Mouse (Mus musculus): ENCODE data around the gene Plekhh1.

The Plekhh1 gene

DNA sequence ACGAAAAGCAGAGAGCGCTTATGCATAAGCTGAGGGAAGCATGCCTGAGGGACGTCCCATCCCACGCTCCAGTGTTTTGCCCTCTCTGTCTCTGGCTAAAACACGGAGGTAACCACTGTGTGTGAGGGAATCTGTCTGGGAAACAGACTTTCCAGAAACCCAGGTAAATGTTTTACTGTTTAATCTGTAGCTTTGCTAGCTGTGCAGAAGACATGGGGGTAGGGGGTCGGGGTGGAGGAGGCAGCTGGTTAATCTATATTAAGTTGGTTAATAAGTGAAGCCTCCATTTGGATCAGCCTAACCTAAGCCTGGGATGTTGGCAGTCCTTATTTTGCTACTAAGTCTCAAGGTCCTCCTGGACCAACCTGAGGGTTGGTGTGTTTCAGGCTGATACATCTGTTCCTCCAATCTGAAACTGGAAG, 40.2 kb downstream of the Plekhh1 start:
- intact Hi-C loops (cut with DNase I) = no loop called here

DNA sequence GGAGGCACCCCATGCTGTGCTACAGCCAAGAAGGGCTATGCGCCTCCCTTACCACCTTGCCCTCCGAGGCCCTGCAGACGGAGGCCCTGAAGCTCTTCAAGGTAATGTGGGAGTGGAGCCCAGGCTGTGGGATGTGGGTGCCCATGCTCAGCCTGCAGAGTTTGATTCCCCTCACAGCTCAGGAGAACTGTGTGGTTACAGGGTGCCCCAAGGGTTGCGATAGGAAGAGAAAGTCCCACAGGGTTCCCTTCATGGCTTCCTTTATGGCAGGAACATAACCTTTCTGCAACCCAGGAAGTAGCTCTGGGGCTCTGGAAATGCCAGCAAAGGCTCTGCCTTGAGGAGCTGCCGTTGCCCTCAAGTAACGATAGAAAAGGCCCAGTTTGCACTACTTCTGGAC, 41.0 kb downstream of the Plekhh1 start:
- intact Hi-C loops (cut with DNase I) = no loop called here

- intact Hi-C loops (cut with DNase I) = no loop called here
Measured at GRCm38 (mm10) chr12:79070736-79071333, 41.9 kb downstream of the Plekhh1 start.

DNA sequence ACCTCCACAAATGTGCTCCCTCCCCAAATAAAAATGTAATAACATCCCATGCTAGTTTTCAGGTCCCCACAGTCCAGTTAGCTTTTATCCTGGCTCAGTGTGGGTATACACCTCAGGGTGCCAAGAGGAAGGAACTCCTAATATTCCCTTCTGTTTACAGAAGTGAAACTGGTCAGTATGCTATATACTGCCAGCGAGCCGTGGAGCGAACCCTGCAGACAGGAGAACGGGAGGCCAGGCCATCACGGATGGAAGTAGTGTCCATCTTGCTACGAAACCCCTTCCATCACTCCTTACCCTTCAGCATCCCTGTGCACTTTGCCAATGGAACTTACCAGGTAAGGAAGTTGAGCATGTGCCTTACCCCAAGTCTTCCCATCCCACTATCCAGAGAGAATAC, 43.6 kb downstream of the Plekhh1 start:
- intact Hi-C loops (cut with DNase I) = no loop called here

- intact Hi-C loops (cut with DNase I) = no loop called here
Measured at GRCm38 (mm10) chr12:79073362-79073761, 44.4 kb downstream of the Plekhh1 start.

DNA sequence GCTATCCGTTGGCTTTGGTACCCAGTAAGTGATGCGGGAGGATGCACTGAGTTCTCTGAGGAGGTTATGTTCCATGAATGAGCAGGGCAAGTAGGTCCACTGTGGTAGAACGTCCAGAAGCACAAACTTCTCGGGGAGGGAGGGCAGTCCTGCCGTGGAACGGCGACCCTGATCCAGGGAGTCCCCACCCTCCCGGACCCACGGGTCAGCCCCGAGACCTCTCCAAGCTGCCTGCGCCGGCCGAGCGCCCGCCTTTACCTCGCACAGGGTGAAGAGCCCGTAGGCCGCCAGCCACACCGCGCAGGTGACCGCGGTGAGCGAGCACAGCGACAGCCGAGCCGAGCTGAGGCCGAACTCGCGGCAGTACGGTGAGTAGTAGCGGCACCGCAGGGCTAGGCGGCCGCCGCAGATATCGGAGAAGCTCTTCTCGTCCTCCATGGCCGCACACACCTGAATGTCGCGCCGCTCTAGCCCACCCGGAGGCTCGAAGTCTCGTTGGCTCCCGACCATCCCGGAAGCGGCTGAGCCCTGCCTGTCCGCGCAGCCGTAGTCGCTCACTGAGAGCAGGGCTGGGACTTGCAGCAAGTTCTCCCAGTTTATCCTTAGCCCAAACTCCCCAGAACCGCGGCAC, 60.3 kb downstream of the Plekhh1 start, which contains the start of gene Pigh:
Gene Pigh, minus strand, starts transcription at position 470 of the 631 bp plus-strand sequence.
- intact Hi-C loops (cut with DNase I) = no loop called here

DNA sequence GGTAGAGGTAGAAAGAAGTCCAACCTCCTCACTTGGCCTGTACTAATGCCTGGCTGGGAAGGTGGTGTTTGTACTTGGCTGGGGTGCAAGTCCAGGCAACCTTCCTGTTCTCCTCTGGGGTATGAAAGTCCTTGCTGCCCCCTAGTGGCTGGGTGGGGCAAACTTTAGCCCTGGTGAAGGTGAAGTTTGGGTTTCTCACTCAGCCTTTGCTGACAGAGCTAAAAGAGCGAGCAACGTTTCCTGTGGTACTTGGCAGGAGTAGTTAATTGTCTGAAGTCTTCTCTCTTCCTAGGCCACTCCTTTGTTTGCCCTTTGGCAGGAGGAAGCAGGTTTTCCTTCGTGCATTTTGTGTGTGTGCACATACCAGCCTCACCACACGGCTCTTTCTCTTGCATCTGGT, 63.6 kb downstream of the Plekhh1 start:
- intact Hi-C loops (cut with DNase I) = loop anchor here (1.0 kb wide), 1 partner anchor 69 kb away; no protein-coding TSS in a partner anchor

DNA sequence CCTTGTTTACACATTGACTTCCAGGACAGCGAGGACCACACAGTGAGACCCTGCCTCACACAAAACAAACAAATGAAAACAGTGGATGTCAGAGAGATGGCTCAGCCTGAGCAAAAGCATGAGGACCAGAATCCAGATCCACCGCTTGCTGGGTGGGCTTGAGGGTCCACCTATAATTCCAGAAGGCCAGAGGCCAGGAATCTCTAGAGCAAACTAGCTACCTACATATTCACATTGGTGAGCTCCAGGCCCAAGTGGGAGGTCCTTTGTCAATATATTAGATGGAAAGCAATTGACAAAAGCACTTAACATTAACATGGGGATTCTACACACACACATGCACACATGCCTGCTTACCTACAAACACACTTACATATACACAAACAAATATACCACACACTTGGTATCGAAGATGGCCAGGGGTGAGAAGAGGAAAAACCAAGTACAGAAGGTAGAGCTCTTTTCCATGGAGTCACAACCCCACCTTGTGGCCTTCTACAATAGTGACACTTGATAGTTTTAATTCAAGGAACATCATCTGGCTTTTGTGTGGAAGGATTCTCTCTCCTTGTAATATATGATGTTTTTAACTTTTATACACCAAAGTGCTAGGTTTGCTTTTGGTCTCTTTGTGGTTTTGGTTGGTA, 68.3 kb downstream of the Plekhh1 start:
- intact Hi-C loops (cut with DNase I) = loop anchor here (1.0 kb wide), 1 partner anchor 179 kb away; no protein-coding TSS in a partner anchor

GRCm38 (mm10) chr12:79103773-79104172, 74.8 kb downstream of the Plekhh1 start:
- intact Hi-C loops (cut with DNase I) = no loop called here

DNA sequence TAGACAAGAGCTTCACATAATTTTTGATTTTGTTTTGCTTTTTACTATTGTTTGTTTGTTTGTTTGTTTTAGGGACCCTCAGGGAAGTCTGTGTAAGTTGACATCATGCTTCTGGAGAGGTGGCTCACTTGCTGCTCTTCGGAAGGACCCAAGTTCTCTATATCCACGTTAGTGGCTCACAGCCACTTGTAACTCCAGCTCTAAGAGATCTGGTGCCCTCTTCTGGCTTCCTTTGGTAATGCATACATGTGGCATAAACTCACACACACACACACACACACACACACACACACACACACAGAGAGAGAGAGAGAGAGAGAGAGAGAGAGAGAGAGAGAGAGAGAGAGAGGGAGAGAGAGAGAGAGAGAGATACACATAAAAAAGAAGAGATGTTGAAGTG, 75.6 kb downstream of the Plekhh1 start:
- intact Hi-C loops (cut with DNase I) = no loop called here

GRCm38 (mm10) chr12:79105312-79105711, 76.3 kb downstream of the Plekhh1 start:
- intact Hi-C loops (cut with DNase I) = no loop called here

- intact Hi-C loops (cut with DNase I) = no loop called here
Measured at GRCm38 (mm10) chr12:79118991-79119390, 90.0 kb downstream of the Plekhh1 start.

- intact Hi-C loops (cut with DNase I) = no loop called here
Measured at GRCm38 (mm10) chr12:79122820-79123219, 93.9 kb downstream of the Plekhh1 start.

- intact Hi-C loops (cut with DNase I) = no loop called here
Measured at GRCm38 (mm10) chr12:79130299-79131177, 101.6 kb downstream of the Plekhh1 start, which contains the start of gene Arg2. TSS of gene Arg2 (plus strand) at chr12:79130777.
